Mouse (Mus musculus): ENCODE data around the gene BC061237. TPM values are rescaled to one million over a fixed set of nuclear protein-coding genes. Genes with fewer than 3 reads are reported as not detected.

Gene BC061237
- not detected for total RNA-seq (2023)

DNA sequence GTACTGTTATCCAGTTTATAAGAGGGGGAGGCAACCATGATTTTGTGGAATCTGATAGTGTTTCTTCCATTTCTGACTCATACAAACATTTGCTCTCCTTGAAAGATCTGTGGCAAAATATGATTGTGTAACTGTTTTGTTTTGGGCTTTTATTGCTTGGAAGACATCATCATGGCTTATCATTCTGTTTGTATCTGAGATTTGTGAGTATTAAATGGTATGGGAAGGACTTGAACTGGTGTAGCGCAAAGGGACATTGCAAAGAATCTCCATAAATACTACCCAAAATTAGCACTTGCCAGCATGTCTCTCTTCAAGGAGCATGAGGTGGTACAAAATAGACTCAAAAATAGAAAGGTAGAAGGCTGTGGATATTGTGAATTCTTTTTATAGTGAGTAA is at the start of gene BC061237:
BC061237 (plus strand) TSS at position 301 of the 400 bp plus-strand sequence.

DNA sequence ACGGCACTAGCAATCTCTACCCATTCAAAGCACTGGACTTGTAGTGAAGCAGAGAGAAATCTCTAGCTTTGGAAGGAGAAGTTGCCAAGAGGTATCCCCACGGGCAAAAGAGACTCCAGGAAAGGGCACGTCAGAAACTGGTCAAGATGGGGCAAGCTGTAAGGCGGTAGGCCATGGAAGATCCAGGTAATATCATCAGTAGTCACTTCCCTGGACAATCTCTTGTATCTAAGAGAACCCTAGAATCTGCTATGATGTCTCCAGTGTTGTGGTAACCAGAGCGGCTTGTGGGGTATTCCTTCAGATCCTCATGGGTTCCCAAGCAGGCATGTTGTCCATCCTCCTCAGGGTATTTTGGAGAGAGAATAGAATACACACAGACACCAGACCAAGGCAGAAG is 25.7 kb downstream of the BC061237 start, which contains the start of gene Gm17093:
Gm17093 (plus strand) TSS at position 301 of the 400 bp plus-strand sequence.

Other genes with a start within 250 kb of the BC061237 start
- not detected for gene Gm8220, start 206.9 kb upstream of the BC061237 start, total RNA-seq (2023)
- gene Gm5930, start 153.9 kb upstream of the BC061237 start, total RNA-seq (2023) = not detected
- not detected for gene Gm8229, start 127.1 kb upstream of the BC061237 start, total RNA-seq (2023)
- gene Gm3371, start 81.8 kb upstream of the BC061237 start, total RNA-seq (2023) = not detected
- not detected for gene Gm8232, start 58.8 kb upstream of the BC061237 start, total RNA-seq (2023)
- gene Gm17093, start 25.8 kb downstream of the BC061237 start, total RNA-seq (2023) = not detected
- gene Gm8247, start 90.7 kb downstream of the BC061237 start, total RNA-seq (2023) = not detected
- not detected for gene Gm5624, start 135.5 kb downstream of the BC061237 start, total RNA-seq (2023)
- gene Gm8257, start 214.0 kb downstream of the BC061237 start, total RNA-seq (2023) = not detected